Mouse (Mus musculus) left cerebral cortex, postnatal 36 days (tissue): ENCODE results near the gene Mars. TPM values are rescaled to one million over a fixed set of nuclear protein-coding genes. Genes with fewer than 3 reads are reported as not detected.

Experiments used
- DNase-seq, 2 experiments: peaks; one replicate each; pipeline ENCODE4 v3.0.0; 2021 to 2022; ENCODE audit warnings: low spot score in 2 of 2, mixed read lengths in 1 of 2
- intact Hi-C: fragments of 180-260 bp; cut with DNase I; formaldehyde crosslinking; loops from one replicate; pipeline ENCODE4 v1.15.1; 2025
- total RNA-seq, 2 experiments: library from RNA; stranded (reverse); gene quantifications; 2 replicates each; pipeline ENCODE4 v1.2.3; 2021

Mars gene
- total RNA-seq, 2 experiments from 2014 or later, result 54.9 to 60.1 TPM

DNA sequence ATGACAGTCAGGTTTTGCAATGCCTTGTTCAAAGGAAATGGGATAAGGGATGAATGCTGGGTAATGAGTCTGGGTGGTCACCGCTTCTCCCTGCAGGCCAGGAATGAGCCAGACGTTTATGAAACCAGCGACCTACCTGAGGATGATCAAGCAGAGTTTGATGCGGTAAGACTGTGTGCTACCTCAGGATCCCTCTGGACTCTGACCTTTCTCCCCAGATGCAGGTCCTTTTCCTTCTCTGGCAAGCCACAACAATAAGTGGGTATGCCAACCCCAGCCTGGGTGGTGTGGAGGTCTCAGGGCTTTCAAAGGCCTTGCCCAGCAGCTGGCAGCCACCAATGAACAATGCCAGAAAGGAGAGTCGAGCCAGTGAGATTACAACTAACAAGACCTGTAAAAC lies 44.3 kb downstream of the Mars start:
- DNase-seq, result no peak
- intact Hi-C loops, result loop anchor here (2.0 kb wide), 1 partner anchor 21 kb away; the partner anchor contains the start of gene Mbd6

DNA sequence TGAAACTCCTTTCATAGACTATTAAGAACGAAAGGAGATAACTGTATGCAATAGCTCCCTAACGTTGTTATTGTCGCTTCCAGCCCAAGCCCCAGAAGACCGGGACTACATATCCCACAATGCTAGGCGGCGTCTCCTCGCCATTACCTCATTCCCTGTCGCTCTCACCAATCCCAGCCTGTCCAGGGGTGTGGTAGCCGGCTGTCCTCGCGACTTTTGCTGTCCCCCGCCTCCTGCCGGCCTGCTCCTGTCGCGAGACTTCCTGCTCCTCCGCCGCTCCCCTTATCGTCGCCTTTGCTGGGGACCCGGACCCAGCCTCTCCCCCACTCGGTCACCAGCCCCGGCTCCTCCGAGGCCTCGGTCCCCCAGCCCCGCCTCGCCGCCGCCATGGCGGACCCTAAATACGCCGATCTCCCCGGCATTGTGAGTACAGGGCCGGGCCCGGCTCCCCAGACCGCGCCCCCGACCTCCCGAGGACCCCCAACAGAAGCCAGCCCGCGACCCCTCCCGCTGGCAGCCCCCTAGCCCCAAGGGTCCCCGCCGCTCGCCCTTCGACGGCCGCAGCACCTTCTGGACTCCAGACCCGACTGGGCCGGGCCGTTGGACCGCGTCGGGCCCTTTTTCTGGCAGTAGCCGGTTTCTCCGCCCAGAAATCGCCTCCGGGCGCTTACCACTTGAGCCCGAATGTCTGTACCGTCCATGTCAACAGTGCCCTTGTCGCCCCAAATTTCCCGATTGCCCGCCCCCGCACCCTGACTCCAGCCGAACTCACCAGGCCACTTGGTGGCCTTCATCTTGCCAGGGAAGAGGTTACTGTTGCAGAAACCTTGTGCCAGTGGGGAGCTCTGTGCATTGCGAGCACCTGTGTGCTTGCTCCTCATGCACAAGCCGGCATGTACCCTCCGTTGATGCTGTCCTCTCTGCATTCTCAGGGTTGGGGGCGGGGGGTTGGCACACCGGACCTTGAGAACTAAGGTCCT lies 45.2 kb downstream of the Mars start, which contains the start of gene Dctn2:
Dctn2 (plus strand) TSS at position 257 of the 980 bp plus-strand sequence.
- peak; percentile 92 to 95 for DNase-seq
- intact Hi-C loops, result loop anchor here (2.0 kb wide), 1 partner anchor 22 kb away; the partner anchor contains the start of gene Mbd6

DNA sequence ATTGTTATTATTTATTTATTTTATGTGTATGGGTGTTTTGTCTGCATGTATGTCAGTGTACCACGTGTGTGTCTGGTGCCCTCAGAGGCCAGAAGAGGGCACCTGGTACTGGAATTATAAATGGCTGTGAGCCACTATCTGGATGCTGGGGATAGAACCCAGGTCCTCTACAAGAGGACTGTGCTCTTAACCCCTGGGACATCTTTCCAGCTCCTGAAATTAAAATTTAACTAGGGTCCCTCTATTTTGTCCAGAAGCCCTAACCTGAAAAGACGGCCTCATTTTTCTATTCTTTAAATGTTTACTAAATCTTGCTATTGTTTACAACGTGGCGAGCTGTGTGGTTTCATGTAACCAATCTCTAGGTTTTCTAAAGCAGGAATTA lies 45.9 kb downstream of the Mars start:
- DNase-seq, result no peak
- intact Hi-C loops, result loop anchor here (2.0 kb wide), 1 partner anchor 23 kb away; the partner anchor contains the start of gene Mbd6

DNA sequence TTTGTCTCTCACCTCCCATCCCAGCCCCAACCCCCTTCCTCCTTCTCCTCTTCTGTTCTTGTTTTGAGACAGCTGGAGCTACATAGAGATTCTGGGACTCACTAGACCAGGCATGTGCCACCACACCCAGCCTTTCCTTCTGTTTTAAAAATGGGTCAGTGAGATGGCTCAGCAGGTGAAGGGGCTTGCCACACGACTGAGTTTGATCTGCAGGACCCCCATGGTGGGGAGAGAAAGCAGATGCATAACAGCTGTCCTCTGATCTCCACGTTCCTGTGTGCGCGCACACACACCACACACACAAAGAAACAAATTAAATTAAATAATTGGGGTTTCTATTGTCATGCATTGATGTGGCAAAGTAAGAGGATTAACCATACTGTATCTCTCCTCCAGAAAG lies 46.6 kb downstream of the Mars start:
- intact Hi-C loops, result no loop called here

DNA sequence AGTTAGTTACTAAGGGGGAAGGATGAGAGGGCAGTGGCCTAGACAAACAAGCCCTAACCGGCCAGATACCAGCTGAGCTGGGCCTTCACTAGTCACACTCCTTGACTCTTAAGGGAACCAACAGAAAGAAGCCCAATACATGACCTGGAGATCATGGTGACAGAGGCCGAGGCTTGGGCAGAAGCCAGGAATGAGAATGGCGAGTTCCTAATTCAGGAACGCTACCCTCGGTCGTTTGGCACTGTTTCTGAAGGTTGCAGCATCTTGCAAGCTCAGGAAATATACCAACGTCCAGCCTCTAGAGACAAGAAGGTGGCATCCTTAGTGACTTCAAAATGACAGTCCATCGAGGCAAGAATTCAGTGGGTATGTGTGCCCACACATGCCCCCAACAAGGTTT lies 47.2 kb downstream of the Mars start:
- intact Hi-C loops, result no loop called here
- DNase-seq, result no peak

More for the DNA sequence above, 46.6 kb downstream of the Mars start:
- DNase-seq, result no peak

DNA sequence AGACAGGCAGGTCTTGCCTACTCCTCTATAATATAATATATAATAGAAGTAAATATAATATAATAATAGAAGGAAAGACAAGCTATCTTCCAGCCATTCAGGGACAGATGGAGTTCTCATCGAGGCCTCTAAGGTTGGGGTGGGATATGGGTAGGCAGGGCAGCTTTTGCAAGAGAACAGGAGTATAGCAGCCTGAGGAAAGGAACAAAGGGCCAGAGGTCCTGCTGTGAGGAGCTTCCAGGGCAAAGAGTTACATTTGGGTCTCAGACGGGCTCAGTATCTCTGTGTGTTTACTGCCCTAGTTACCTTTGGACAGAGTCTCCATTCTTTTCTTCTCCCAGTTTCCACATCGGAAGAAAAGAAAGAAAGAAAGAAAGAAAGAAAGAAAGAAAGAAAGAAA lies 48.0 kb downstream of the Mars start:
- intact Hi-C loops, result no loop called here
- DNase-seq, result no peak

DNA sequence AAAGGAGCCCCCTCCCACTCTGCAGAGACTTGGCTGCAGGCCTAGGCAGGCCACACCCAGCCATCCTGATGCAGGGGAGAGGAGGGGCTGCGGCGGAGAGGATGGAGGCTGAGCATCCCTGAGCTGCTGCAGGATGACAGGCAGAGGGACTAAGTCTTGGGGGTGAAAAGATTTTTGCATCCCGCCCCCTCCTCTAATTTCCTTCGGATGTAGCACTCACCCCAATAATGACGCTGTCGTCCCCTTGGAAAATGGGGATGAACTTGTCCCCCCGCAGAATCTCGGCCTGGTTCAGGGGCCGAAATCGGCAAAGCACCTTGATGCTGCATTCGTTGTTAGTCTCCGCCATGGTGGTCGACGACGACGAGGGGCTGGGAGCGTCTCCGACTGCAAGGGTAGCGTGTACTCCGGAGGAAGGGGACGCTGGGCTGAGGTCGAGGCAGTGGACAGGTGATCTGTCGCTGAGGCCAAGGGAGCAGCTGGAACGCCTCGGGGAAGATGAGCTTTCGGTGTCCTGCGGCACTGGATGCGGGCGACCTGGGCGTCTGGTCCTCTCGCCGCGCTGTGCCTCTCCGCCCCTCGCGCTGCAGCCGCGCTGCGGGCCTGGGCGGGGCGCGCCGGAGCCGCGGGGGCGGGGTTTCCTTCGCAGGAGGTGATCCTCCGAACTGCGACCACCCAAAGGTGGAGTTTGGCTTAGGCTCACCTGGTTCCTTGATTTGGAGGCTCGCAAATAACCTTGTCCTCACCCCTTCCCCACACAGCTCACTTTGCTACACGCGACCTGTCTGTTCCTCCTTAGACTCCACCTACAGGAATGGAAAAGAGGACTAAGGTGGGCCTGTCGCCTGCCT lies 48.8 kb downstream of the Mars start, which contains the start of gene Kif5a:
Kif5a (minus strand) TSS at position 801 of the 851 bp plus-strand sequence.
- peak; percentile 78 to 89 for DNase-seq
- intact Hi-C loops, result no loop called here

DNA sequence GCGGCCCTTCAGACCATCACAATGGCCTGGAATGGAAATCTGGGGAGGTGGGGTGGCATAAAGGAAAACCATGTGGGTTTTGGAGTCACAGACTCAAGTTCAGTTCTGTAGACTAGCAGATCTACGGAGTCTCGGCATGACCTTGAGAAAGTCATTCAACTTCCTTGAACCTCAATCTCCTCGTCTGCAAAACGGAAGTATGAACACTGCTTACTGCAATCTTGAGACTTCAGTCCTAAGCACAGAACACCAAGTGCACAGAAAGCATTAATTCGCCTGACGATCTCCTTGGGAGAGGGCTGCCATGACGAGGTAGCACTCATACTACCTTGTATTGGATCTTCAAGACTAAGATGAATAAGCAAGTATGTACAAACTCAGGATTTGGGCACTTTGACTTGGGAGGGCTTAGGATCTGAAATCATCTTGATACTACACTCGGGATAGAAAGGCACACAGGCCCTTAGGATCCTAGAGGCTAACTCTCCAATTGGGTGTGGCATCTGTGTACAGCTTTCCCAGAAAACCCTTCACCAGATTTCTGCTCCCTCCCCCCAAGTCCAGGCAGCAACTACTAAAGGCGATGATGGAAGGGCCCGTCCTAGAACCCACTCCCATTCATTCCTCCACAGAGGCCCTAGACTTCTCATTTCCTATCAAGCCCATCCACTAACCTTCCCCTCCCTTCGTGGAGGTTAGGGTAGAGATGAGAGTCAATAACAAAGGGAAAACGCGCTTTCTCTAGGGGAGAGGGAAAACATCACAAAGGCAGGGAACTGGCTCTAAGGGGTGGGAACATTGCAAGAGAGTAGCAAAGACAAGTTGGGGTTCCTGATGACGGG lies 49.7 kb downstream of the Mars start:
- DNase-seq, result no peak
- intact Hi-C loops, result no loop called here

DNA sequence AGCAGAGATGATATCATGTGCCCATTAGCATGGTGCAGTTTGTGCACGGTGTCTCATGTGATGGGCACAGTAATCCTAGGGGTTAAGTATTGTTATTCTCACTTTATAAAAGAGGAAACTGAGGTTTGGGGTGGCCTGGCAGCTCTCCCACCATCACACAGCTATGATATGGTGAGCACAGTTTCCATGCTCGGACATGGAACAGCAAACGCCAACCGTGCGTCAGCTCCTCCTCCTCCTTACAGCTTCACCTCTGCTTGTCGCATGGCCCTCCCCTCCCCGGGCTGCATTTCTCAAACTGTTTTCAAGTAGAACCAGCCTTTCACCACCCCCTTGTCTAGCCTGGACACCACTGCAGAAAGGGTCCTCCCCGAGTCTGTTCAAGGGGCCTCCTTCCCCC lies 53.1 kb downstream of the Mars start:
- intact Hi-C loops, result no loop called here
- no peak for DNase-seq

DNA sequence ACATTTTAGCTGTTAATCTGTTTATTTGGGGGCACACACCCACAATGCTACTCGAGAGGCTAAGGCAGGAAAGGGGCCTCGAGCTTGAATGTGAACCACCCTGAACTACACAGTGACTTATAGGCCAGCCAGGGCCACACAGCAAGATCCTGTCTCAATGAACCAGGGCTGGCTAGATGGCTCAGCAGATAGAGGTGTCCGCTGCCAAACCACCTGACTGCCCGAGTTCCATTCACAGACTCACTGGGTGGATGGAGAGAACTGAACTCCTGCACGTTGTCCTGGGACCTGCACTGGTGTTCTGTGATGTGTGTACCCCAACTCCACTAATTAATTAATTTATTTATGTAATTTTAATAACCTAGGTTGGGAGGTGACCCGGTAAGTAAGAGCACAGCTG lies 53.8 kb downstream of the Mars start:
- intact Hi-C loops, result no loop called here
- no peak for DNase-seq

DNA sequence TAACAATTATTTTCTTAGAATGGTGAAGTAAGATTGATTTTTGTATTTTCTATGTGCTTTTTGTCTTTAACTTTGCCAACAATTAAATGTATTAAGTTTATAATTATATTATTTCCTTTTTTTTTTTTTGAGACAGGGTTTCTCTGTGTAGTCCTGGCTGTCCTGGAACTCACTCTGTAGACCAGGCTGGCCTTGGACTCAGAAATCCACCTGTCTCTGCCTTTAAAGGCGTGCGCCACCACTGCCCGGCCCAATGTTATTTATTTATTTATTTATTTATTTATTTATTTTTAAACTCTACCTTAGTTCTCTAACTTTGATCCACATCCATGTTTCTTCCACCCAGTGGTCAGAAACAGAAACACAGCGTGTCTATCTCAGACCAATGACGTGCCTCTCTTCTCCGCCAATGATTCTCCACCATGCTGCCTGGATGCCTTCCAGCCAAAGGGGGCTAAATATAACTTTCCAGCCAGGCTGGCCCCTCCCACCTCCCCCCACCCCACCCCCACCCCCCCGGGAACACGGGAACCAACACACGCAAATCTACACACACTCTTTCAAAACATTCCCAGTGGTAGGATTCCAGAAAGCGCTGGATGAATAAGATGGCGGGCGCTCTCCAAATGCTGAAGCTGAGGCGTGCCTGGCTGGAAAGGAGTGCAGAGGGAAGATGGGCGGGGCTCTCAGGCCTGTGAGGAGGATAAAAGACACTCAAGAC lies 55.8 kb downstream of the Mars start:
- DNase-seq, result no peak
- intact Hi-C loops, result no loop called here

DNA sequence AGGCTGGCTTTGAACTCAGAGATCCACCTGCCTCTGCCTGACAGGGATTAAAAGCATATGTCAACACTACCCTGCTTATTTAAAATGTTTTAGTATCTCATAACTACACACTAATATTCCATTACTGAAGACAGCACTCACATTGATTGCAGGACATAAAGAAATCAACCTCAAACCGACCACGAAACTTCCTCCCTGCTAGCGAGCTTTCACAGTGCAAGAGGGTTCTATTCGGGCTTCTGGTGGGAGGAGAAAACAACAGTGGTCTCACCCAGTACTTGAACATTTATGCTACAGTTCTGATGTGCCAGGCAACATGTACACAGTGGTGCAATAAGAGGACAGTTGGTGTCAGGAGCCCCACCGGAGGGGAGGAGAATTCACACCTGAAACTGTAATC lies 60.8 kb downstream of the Mars start:
- DNase-seq, result no peak
- intact Hi-C loops, result no loop called here

Other genes with a start within 250 kb of the Mars start
- 10 to 100 TPM; 76.9 to 88.1 TPM for gene Cdk4, start 248.3 kb downstream of the Mars start, total RNA-seq
- gene Tspan31, start 241.5 kb downstream of the Mars start, total RNA-seq, result 10 to 100 TPM; 63.5 to 66.3 TPM
- gene Agap2, start 236.5 kb downstream of the Mars start, total RNA-seq, result 100 to 1,000 TPM; 680 to 686 TPM
- gene Os9, start 190.7 kb downstream of the Mars start, total RNA-seq, result 100 to 1,000 TPM; 118 to 119 TPM
- 100 to 1,000 TPM; 116 to 122 TPM for gene B4galnt1, start 146.6 kb downstream of the Mars start, total RNA-seq
- gene Slc26a10, start 131.1 kb downstream of the Mars start, total RNA-seq, result 1 to 10 TPM; 1.8 to 4.4 TPM
- 100 to 1,000 TPM; 173 to 176 TPM for gene Arhgef25, start 121.7 kb downstream of the Mars start, total RNA-seq
- gene Dtx3, start 116.1 kb downstream of the Mars start, total RNA-seq, result 100 to 1,000 TPM; 195 to 221 TPM
- 100 to 1,000 TPM in 1 of 2 experiments, 10 to 100 TPM in 1; 94.6 to 106 TPM for gene Pip4k2c, start 100.2 kb downstream of the Mars start, total RNA-seq
- gene Kif5a, start 48.4 kb downstream of the Mars start, total RNA-seq, result 1,000 to 10,000 TPM in 1 of 2 experiments, 100 to 1,000 TPM in 1; 978 to 1,176 TPM
- gene Dctn2, start 45.4 kb downstream of the Mars start, total RNA-seq, result 100 to 1,000 TPM; 267 to 287 TPM
- 10 to 100 TPM; 32.9 to 54.4 TPM for gene Mbd6, start 22.8 kb downstream of the Mars start, total RNA-seq
- gene Arhgap9, start 10.2 kb upstream of the Mars start, total RNA-seq, result 1 to 10 TPM in 1 of 2 experiments, under 1 TPM in 1; 0.94 to 1.1 TPM
- 1 to 10 TPM; 1.9 to 2.9 TPM for gene Gli1, start 30.2 kb upstream of the Mars start, total RNA-seq
- under 1 TPM; 0.15 to 0.20 TPM for gene Inhbe, start 42.6 kb upstream of the Mars start, total RNA-seq
- gene Inhbc, start 58.6 kb upstream of the Mars start, total RNA-seq, result not detected
- gene R3hdm2, start 68.5 kb upstream of the Mars start, total RNA-seq, result 100 to 1,000 TPM; 348 to 365 TPM
- gene Stac3, start 189.9 kb upstream of the Mars start, total RNA-seq, result 1 to 10 TPM; 1.7 to 2.9 TPM
- 1 to 10 TPM; 2.1 to 4.9 TPM for gene Ndufa4l2, start 203.2 kb upstream of the Mars start, total RNA-seq
- gene Shmt2, start 210.7 kb upstream of the Mars start, total RNA-seq, result 10 to 100 TPM; 22.8 to 29.9 TPM
- 1 to 10 TPM; 6.0 to 7.6 TPM for gene Nxph4, start 222.8 kb upstream of the Mars start, total RNA-seq